ENCODE assay signal across 9 mouse cellular contexts in the genomic region with DNA sequence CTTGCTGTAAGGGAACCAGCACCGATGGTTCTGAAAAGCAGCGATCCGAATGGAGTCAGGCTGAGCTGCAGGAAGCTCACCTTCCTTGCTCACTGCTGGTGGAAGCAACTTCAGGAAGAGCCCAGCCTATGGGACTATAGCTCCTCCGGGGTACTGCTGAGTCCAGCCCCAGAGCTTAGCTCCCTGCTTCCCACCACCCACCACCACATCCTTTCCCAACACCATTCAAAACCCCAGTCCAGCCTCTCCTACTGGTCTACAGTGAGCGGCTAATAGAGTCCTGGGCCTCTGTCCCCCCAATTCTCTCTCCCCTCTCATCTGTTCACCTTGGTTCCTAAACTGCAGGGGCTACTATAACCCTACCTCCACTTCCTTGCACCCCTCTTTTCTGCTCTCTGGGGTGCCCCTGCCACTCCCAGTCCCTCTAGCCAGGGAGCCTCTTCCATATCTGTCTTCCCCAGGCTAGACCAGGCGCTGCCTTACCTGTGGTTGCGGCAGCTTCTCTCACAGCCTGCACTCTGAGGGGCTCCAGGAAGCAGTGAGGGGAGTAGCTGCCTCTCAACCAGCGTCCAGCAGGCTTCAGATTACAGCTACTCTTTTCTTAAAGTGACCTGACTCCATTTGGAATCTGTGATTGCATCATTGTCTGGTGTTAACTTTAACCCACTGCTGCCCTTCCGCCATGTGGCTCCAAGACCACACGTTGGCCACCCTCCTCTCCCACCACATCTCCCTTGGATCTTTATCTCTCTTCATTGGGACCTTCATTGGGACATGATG. TPM values are rescaled to one million over a fixed set of nuclear protein-coding genes. Genes with fewer than 3 reads are reported as not detected.
A peak's percentile ranks its signal among the peaks of the same experiment; 100 is the strongest.
DNase-seq lines count a peak whose midpoint lies in the region; ATAC-seq and TF ChIP-seq lines count a peak whose summit lies in the region.
"Had no signal": no experiment of that assay in that cellular context is flagged by ENCODE, and none has a peak within 500 bp of the region (broad histone marks: within the 10 kb centered on the region; RNA-seq: fewer than 3 reads in every experiment).

Gene Serpinf1, minus strand, starts transcription at position 689 of the 780 bp plus-strand sequence.

- 0 out of 2 replicates have a peak, but pooled peaks have one; percentile 8 for ATAC-seq in intestine, embryonic 16.5 days
- ATAC-seq in midbrain, embryonic 13.5 days = no peak
- ATAC-seq: Patski had no signal

- no peak for TF ChIP-seq CTCF in layer of hippocampus, adult 2 months (conservative IDR thresholded peaks at IDR 0.05)

- 42% methylated on average over 10 of the region's 10 CpGs for WGBS in intestine, embryonic 16.5 days
- WGBS in midbrain, embryonic 13.5 days = 61% methylated on average over 10 of the region's 10 CpGs

- peak within 1 kb of the TSS; percentile 39 for H3K4me2 ChIP-seq in intestine, embryonic 16.5 days (ENCODE audit: low read depth, low read length)
- H3K4me2 ChIP-seq in midbrain, embryonic 13.5 days (replicated peaks) = no peak within 1 kb of the TSS

- H3K27me3 ChIP-seq in intestine, embryonic 16.5 days (replicated peaks; ENCODE audit: control insufficient read depth, insufficient read depth, low read length) = no peaks in the 10 kb centered on the region
- no peaks in the 10 kb centered on the region for H3K27me3 ChIP-seq in midbrain, embryonic 13.5 days
- H3K27me3 ChIP-seq: Patski had no signal

- no peaks in the 10 kb centered on the region for H3K4me1 ChIP-seq in brown adipose tissue, adult 24 weeks (ENCODE audit: control insufficient read depth, insufficient read depth, insufficient read length, low read length)
- H3K4me1 ChIP-seq in intestine, embryonic 16.5 days (ENCODE audit: control insufficient read depth, insufficient read depth, low read length) = peaks cover 3% of the 10 kb centered on the region; the same call in 1 of the 2 replicates
- no peaks in the 10 kb centered on the region for H3K4me1 ChIP-seq in midbrain, embryonic 13.5 days (replicated peaks)

- H3K9me3 ChIP-seq in intestine, embryonic 16.5 days (ENCODE audit: control insufficient read depth, low read length) = no peaks in the 10 kb centered on the region
- no peaks in the 10 kb centered on the region for H3K9me3 ChIP-seq in midbrain, embryonic 13.5 days

- no peak within 1 kb of the TSS for H3K4me3 ChIP-seq in layer of hippocampus, adult 2 months
- H3K4me3 ChIP-seq in brown adipose tissue, adult 24 weeks (ENCODE audit: insufficient read depth, low read depth, low read length) = peak within 1 kb of the TSS; percentile 44
- H3K4me3 ChIP-seq in intestine, embryonic 16.5 days (ENCODE audit: low read length) = peak within 1 kb of the TSS; percentile 36
- no peak within 1 kb of the TSS for H3K4me3 ChIP-seq in midbrain, embryonic 13.5 days (replicated peaks)

- H3K9ac ChIP-seq in intestine, embryonic 16.5 days (ENCODE audit: low read depth, low read length) = peak within 1 kb of the TSS; percentile 59
- H3K9ac ChIP-seq in midbrain, embryonic 13.5 days (replicated peaks) = no peak within 1 kb of the TSS

- no peak within 1 kb of the TSS for H3K27ac ChIP-seq in layer of hippocampus, adult 2 months
- H3K27ac ChIP-seq in brown adipose tissue, adult 24 weeks (replicated peaks; ENCODE audit: low read depth, low read length) = peak within 1 kb of the TSS; percentile 7; the same call in 1 of the 2 replicates
- H3K27ac ChIP-seq in intestine, embryonic 16.5 days (ENCODE audit: low read length) = no peak within 1 kb of the TSS
- no peak within 1 kb of the TSS for H3K27ac ChIP-seq in midbrain, embryonic 13.5 days

- no peaks in the 10 kb centered on the region for H3K36me3 ChIP-seq in intestine, embryonic 16.5 days (ENCODE audit: control insufficient read depth, insufficient read depth, low read length)
- no peaks in the 10 kb centered on the region for H3K36me3 ChIP-seq in midbrain, embryonic 13.5 days

- no peak for DNase-seq in layer of hippocampus, adult 2 months (ENCODE audit: low spot score in 2 of 2)
- DNase-seq in layer of hippocampus, adult 9-10 months (ENCODE audit: low spot score) = no peak
- no peak for DNase-seq in gastrocnemius, postnatal 4 days (ENCODE audit: low spot score in 2 of 2)
- DNase-seq in cerebellum, postnatal 4 days (ENCODE audit: low spot score in 2 of 2) = no peak
- DNase-seq in kidney, postnatal 10 days = no peak

RNA-seq across cellular contexts. Expression of gene Serpinf1, which starts in this region (rescaled TPM):
- total RNA-seq in layer of hippocampus, adult 2 months (2021) = 10 to 100 TPM; 14.0 to 15.6 TPM
- polyA plus RNA-seq in brown adipose tissue, adult 24 weeks (2012; ENCODE audit: insufficient read depth, insufficient read length, missing spikeins) = 78.8 and 102 TPM in 2 replicates
- total RNA-seq in gastrocnemius, postnatal 4 days (2021) = 100 to 1,000 TPM; 130 to 141 TPM
- polyA plus RNA-seq in intestine, embryonic 16.5 days (2015; fragmentation: Nextera tagmentation; extraction: Ambion mirVana) = 32.4 and 38.7 TPM in 2 replicates
- 27.5 and 31.5 TPM in 2 replicates for polyA plus RNA-seq in midbrain, embryonic 13.5 days (2015; fragmentation: Nextera tagmentation; extraction: Ambion mirVana)

Comparison
In these comparisons a context has a peak if more than half of its experiments do, and no peak if none do; other contexts are left out.
1. RNA of gene Serpinf1 (total RNA-seq): 130 to 141 TPM in gastrocnemius, postnatal 4 days; 14.0 to 15.6 TPM in layer of hippocampus, adult 2 months; every median in the first group is over 4 times any median in the second.
2. H3K4me3 ChIP-seq: peak in brown adipose tissue, adult 24 weeks (single experiment) and intestine, embryonic 16.5 days (single experiment); none in layer of hippocampus, adult 2 months (single experiment) and midbrain, embryonic 13.5 days (single experiment).